Mouse (Mus musculus) intestine, embryonic 14.5 days (tissue): ENCODE data around the gene Plxna4. TPM values are rescaled to one million over a fixed set of nuclear protein-coding genes. Genes with fewer than 3 reads are reported as not detected.

Experiments
- ATAC-seq: fragments of 200-750 bp; cut with Nextera tagmentation; replicated peaks from 2 replicates; pipeline ENCODE4 v1.8.0; 2017; ENCODE audit warnings: low read depth, moderate number of reproducible peaks, moderate TSS enrichment, moderate library complexity; ENCODE audit not compliant: low FRiP score, low TSS enrichment
- DNase-seq: peaks from one replicate; pipeline ENCODE4 v3.0.0-alpha.2; 2018; ENCODE audit warnings: low spot score
- H3K27ac ChIP-seq: fragments of 300-500 bp; sonication (generic); 2 replicates; pipeline ENCODE4 v1.5.1; 2014; ENCODE audit warnings: low read depth, mild to moderate bottlenecking, control low read depth
- H3K27me3 ChIP-seq: fragments of 300-500 bp; sonication (generic); replicated peaks from 2 replicates; pipeline ENCODE4 v1.6.1; 2014; ENCODE audit warnings: low read length, control low read depth; ENCODE audit not compliant: control insufficient read depth, insufficient read depth
- H3K36me3 ChIP-seq: fragments of 300-500 bp; sonication (generic); 2 replicates; pipeline ENCODE4 v1.6.1; 2014; ENCODE audit warnings: low read length, control low read depth; ENCODE audit not compliant: control insufficient read depth, insufficient read depth
- H3K4me1 ChIP-seq: fragments of 300-500 bp; sonication (generic); replicated peaks from 2 replicates; pipeline ENCODE4 v1.6.1; 2014; ENCODE audit warnings: low read length, control low read depth, mixed read lengths; ENCODE audit not compliant: control insufficient read depth, insufficient read depth
- H3K4me2 ChIP-seq: fragments of 300-500 bp; sonication (generic); 2 replicates; pipeline ENCODE4 v1.6.1; 2014; ENCODE audit warnings: low read length
- H3K4me3 ChIP-seq: fragments of 300-500 bp; sonication (generic); 2 replicates; pipeline ENCODE4 v1.5.1; 2014; ENCODE audit warnings: low read depth, low read length, control low read depth, mixed read lengths
- H3K9ac ChIP-seq: fragments of 300-500 bp; sonication (generic); 2 replicates; pipeline ENCODE4 v1.6.1; 2014; ENCODE audit warnings: mild to moderate bottlenecking, low read length
- H3K9me3 ChIP-seq: fragments of 300-500 bp; sonication (generic); 2 replicates; pipeline ENCODE4 v1.6.1; 2016; ENCODE audit warnings: low read length, control low read depth; ENCODE audit not compliant: control insufficient read depth
- WGBS: fragments of 180-500 bp; shearing (Covaris S2); extraction: QIAGEN DNeasy Blood & Tissue Kit; methylation state at CpG from one replicate; pipeline ENCODE4 v1.1.7; 2014; 5-methylcytosine and 5-hydroxymethylcytosine counted together
- polyA plus RNA-seq: library from polyadenylated mRNA; unstranded; fragments of >200 nt; fragmentation: Nextera tagmentation; extraction: Ambion mirVana; gene quantifications from 2 replicates; pipeline ENCODE4 v1.2.1, GENCODE M21; 2014

Plxna4 gene
- polyA plus RNA-seq, 1 experiment from 2014 or later: 4.7 TPM

- H3K4me3 ChIP-seq: no peak overlapping the region
- H3K4me1 ChIP-seq: peaks cover 7% of the 10 kb centered on the region
- ATAC-seq (peak; percentile 47; the same call in 1 of the 2 replicates), DNase-seq (no peak)
- 9% methylated on average over 2 of the region's 2 CpGs for whole genome bisulfite sequencing
- H3K4me2 ChIP-seq: no peak overlapping the region; the same call in 1 of the 2 replicates
- no peaks in the 10 kb centered on the region for H3K9me3 ChIP-seq
- no peak overlapping the region for H3K9ac ChIP-seq
- H3K27ac ChIP-seq: no peak overlapping the region
- no peaks in the 10 kb centered on the region for H3K36me3 ChIP-seq
- H3K27me3 ChIP-seq: no peaks in the 10 kb centered on the region
Observed at GRCm38 (mm10) chr6:32479193-32479758, 108.7 kb downstream of the Plxna4 start.

DNA sequence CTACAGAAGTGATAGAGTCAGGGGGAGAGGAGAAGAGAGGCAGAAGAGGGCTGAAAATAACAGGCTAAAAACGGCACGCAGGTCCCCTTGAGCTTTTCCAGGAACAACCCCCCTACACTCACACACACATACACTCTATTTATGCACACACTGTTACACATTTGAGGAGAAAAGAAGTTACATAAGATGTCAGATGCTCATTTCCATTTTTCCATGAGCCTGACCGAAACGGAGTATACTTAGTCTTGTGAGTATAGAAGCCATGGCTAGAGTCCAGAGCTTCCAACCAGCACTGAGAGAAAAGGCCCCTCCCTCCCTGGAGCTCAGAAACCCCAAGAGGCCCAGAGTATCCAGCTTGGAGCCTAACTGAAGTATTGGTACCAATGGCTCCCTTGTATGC lies 112.0 kb downstream of the Plxna4 start:
- no peak for DNase-seq
- H3K9ac ChIP-seq: no peak overlapping the region
- no peak overlapping the region for H3K4me2 ChIP-seq
- ATAC-seq: no peak
- no peaks in the 10 kb centered on the region for H3K27me3 ChIP-seq
- no peaks in the 10 kb centered on the region for H3K9me3 ChIP-seq
- 89% methylated on average over 4 of the region's 4 CpGs for WGBS
- no peaks in the 10 kb centered on the region for H3K36me3 ChIP-seq
- H3K27ac ChIP-seq: no peak overlapping the region
- H3K4me1 ChIP-seq: peaks cover 7% of the 10 kb centered on the region
- no peak overlapping the region for H3K4me3 ChIP-seq

DNA sequence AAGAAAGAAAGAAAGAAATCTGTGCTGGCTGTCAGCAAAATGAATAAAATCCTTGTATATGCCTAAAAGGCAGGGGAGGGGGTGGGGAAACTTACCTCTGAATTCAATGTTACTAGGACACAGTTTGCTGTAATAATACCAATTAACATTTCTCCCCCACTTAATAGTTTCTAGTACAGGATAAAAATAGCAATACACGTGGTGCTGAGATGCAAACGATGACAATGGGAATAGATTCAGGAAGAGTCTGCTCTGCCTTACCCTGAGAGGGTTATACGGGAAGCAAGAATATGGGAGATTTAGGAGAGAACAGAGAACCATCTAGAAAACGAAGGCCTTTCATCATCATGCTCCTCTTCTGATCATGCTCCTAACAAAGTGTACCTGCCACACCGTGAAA lies 115.9 kb downstream of the Plxna4 start:
- ATAC-seq: no peak
- DNase-seq: no peak
- Histone ChIP-seq H3K4me3 (no peak overlapping the region), H3K9ac (no peak overlapping the region), H3K36me3 (no peaks in the 10 kb centered on the region), H3K4me2 (no peak overlapping the region), H3K27ac (no peak overlapping the region), H3K9me3 (no peaks in the 10 kb centered on the region), H3K4me1 (no peaks in the 10 kb centered on the region), H3K27me3 (no peaks in the 10 kb centered on the region)
- WGBS: 79% methylated on average over 5 of the region's 5 CpGs

- H3K27ac ChIP-seq: no peak overlapping the region
- ATAC-seq (no peak), DNase-seq (no peak)
- no peak overlapping the region for H3K4me2 ChIP-seq
- H3K27me3 ChIP-seq: no peaks in the 10 kb centered on the region
- H3K9me3 ChIP-seq: no peaks in the 10 kb centered on the region
- no peak overlapping the region for H3K4me3 ChIP-seq
- WGBS: 60% methylated on average over 3 of the region's 3 CpGs
- H3K4me1 ChIP-seq: no peaks in the 10 kb centered on the region
- no peaks in the 10 kb centered on the region for H3K36me3 ChIP-seq
- no peak overlapping the region for H3K9ac ChIP-seq
Observed at GRCm38 (mm10) chr6:32471639-32472038, 116.4 kb downstream of the Plxna4 start.

GRCm38 (mm10) chr6:32469196-32469595 lies 118.8 kb downstream of the Plxna4 start:
- H3K9ac ChIP-seq: no peak overlapping the region
- H3K27me3 ChIP-seq: no peaks in the 10 kb centered on the region
- H3K4me1 ChIP-seq: no peaks in the 10 kb centered on the region
- no peaks in the 10 kb centered on the region for H3K36me3 ChIP-seq
- H3K9me3 ChIP-seq: no peaks in the 10 kb centered on the region
- ATAC-seq (no peak), DNase-seq (no peak)
- 60% methylated on average over 5 of the region's 5 CpGs for WGBS
- H3K4me2 ChIP-seq: no peak overlapping the region
- H3K4me3 ChIP-seq: no peak overlapping the region
- no peak overlapping the region for H3K27ac ChIP-seq

GRCm38 (mm10) chr6:32465129-32465528 lies 122.9 kb downstream of the Plxna4 start:
- Histone ChIP-seq H3K4me2 (no peak overlapping the region), H3K9me3 (no peaks in the 10 kb centered on the region), H3K9ac (no peak overlapping the region), H3K4me3 (no peak overlapping the region), H3K36me3 (no peaks in the 10 kb centered on the region), H3K27ac (no peak overlapping the region), H3K4me1 (no peaks in the 10 kb centered on the region; the same call in 1 of the 2 replicates), H3K27me3 (no peaks in the 10 kb centered on the region)
- ATAC-seq (no peak), DNase-seq (no peak)
- WGBS: 64% methylated on average over 8 of the region's 8 CpGs

GRCm38 (mm10) chr6:32464637-32465036 lies 123.4 kb downstream of the Plxna4 start:
- no peak overlapping the region for H3K4me3 ChIP-seq
- 19% methylated on average over 8 of the region's 8 CpGs for WGBS
- H3K9me3 ChIP-seq: no peaks in the 10 kb centered on the region
- H3K27ac ChIP-seq: no peak overlapping the region
- H3K4me2 ChIP-seq: no peak overlapping the region
- no peak for ATAC-seq
- no peak for DNase-seq
- H3K36me3 ChIP-seq: no peaks in the 10 kb centered on the region
- H3K9ac ChIP-seq: no peak overlapping the region
- no peaks in the 10 kb centered on the region; the same call in 1 of the 2 replicates for H3K4me1 ChIP-seq
- H3K27me3 ChIP-seq: no peaks in the 10 kb centered on the region

DNA sequence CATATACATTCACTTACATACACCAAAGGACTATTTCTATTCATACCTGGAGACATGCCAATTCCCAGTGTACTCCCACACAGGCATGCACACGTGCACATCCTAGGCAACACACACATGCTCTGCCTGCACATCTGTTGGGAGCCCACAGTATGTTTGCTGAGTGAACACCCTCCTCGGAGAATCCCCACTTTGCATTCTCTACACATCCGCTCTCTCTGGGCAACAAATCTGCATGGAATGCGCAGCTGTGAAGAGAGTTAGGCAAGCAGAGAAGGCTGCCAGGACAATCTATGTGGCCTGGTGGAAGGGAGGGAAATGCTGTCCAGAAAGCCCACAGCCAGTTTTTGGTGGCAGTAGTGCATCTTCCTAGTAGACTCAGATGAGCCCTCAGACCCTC lies 123.9 kb downstream of the Plxna4 start:
- no peak for ATAC-seq
- H3K4me1 ChIP-seq: no peaks in the 10 kb centered on the region; the same call in 1 of the 2 replicates
- H3K9ac ChIP-seq: no peak overlapping the region
- no peaks in the 10 kb centered on the region for H3K27me3 ChIP-seq
- DNase-seq: no peak
- 46% methylated on average over 4 of the region's 4 CpGs for WGBS
- no peaks in the 10 kb centered on the region for H3K9me3 ChIP-seq
- H3K4me3 ChIP-seq: no peak overlapping the region
- no peak overlapping the region for H3K4me2 ChIP-seq
- H3K27ac ChIP-seq: no peak overlapping the region
- H3K36me3 ChIP-seq: no peaks in the 10 kb centered on the region

DNA sequence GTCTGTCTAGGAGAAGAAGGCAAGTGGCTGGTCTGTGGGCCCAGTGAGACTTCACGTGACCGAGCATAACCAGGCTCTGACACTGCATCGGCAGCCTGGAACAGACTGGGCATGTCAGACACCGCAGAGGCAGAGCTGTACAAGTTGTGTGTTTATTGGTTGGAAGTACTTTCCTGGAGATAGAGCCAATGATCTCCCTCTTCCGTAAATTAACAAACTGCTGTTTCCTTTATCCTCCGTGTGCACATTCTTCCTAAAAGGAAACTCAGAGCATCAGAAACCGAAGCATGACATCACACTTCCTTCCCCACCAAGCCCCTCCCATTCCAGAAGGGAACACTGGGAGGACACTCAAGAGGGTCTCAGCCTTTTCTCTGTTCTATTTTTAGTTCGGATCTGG lies 127.6 kb downstream of the Plxna4 start:
- Histone ChIP-seq H3K27me3 (no peaks in the 10 kb centered on the region), H3K9me3 (no peaks in the 10 kb centered on the region), H3K36me3 (no peaks in the 10 kb centered on the region), H3K9ac (no peak overlapping the region), H3K4me2 (peak overlapping the region; percentile 11; the same call in 1 of the 2 replicates), H3K27ac (no peak overlapping the region), H3K4me1 (no peaks in the 10 kb centered on the region; the same call in 1 of the 2 replicates), H3K4me3 (no peak overlapping the region)
- DNase-seq (no peak), ATAC-seq (no peak)
- 51% methylated on average over 8 of the region's 8 CpGs for WGBS
